Mouse (Mus musculus) heart, postnatal 0 days (tissue): ENCODE measurements around the gene Bdnf.

Source experiments
- CTCF ChIP-seq: IDR thresholded peaks from 2 replicates; pipeline ENCODE4 v1.5.1; 2016; ENCODE audit warnings: antibody characterized with exemption, control low read depth, low read depth
- EP300 ChIP-seq: IDR thresholded peaks from 2 replicates; pipeline ENCODE4 v1.6.1; 2016; ENCODE audit warnings: antibody characterized with exemption, low read depth

DNA sequence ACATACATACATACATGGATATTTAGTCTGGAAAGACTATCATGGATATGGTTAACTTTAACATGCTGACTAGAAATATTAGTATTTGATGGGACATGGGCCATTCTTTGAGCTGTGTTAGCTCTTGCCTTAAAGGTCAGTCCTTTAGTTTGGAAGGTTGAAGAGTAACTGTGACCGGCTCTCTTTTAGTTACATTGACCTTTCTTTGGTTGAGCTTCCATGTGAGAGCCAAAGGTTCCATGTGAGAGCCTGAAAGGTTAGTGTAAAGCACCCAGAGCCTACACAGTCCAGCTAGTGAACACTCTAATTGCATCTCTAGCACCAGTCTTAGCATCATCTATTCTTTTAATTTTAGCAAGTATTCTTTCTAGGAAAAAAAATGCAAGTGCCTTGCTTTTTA, 54.7 kb downstream of the Bdnf start:
- no peak for TF ChIP-seq CTCF
- no peak for TF ChIP-seq EP300
